Mouse (Mus musculus): Measurements from ENCODE around the gene Miip.
A peak's percentile ranks its signal among the peaks of the same experiment; 100 is the strongest.
"Not testable (repeated sequence)": the region's sequence is repeated elsewhere in the genome, so short reads cannot be mapped to it uniquely, and the experiment has no call there.

Miip gene

GRCm38 (mm10) chr4:147886158-147886557, 17.5 kb upstream of the Miip start:
- Histone ChIP-seq H3K36me3 (ENCODE audit: control insufficient read depth, insufficient read depth, low read length, poor library complexity, severe bottlenecking) (peaks cover 14% of the 10 kb centered on the region), H3K27me3 (ENCODE audit: control insufficient read depth, insufficient read depth, low read length, poor library complexity, severe bottlenecking) (no peaks in the 10 kb centered on the region)
- no peak for DNase-seq (ENCODE audit: low read depth, low spot score)

GRCm38 (mm10) chr4:147884138-147884537, 15.5 kb upstream of the Miip start:
- H3K27me3 ChIP-seq (ENCODE audit: control insufficient read depth, insufficient read depth, low read length, poor library complexity, severe bottlenecking), result no peaks in the 10 kb centered on the region
- peaks cover 16% of the 10 kb centered on the region for H3K36me3 ChIP-seq (ENCODE audit: control insufficient read depth, insufficient read depth, low read length, poor library complexity, severe bottlenecking)
- DNase-seq (ENCODE audit: low read depth, low spot score), result no peak

GRCm38 (mm10) chr4:147883041-147883440, 14.4 kb upstream of the Miip start:
- Histone ChIP-seq H3K36me3 (ENCODE audit: control insufficient read depth, insufficient read depth, low read length, poor library complexity, severe bottlenecking) (peaks cover 20% of the 10 kb centered on the region), H3K27me3 (ENCODE audit: control insufficient read depth, insufficient read depth, low read length, poor library complexity, severe bottlenecking) (no peaks in the 10 kb centered on the region)
- no peak for DNase-seq (ENCODE audit: low read depth, low spot score)

GRCm38 (mm10) chr4:147881792-147882191, 13.2 kb upstream of the Miip start:
- no peaks in the 10 kb centered on the region for H3K27me3 ChIP-seq (ENCODE audit: control insufficient read depth, insufficient read depth, low read length, poor library complexity, severe bottlenecking)
- H3K36me3 ChIP-seq (ENCODE audit: control insufficient read depth, insufficient read depth, low read length, poor library complexity, severe bottlenecking), result peaks cover 20% of the 10 kb centered on the region
- no peak for DNase-seq (ENCODE audit: low read depth, low spot score)

GRCm38 (mm10) chr4:147879865-147880264, 11.2 kb upstream of the Miip start:
- no peak for DNase-seq (ENCODE audit: low read depth, low spot score)
- Histone ChIP-seq H3K36me3 (ENCODE audit: control insufficient read depth, insufficient read depth, low read length, poor library complexity, severe bottlenecking) (peaks cover 16% of the 10 kb centered on the region), H3K27me3 (ENCODE audit: control insufficient read depth, insufficient read depth, low read length, poor library complexity, severe bottlenecking) (no peaks in the 10 kb centered on the region)

GRCm38 (mm10) chr4:147879456-147879855, 10.8 kb upstream of the Miip start:
- Histone ChIP-seq H3K36me3 (ENCODE audit: control insufficient read depth, insufficient read depth, low read length, poor library complexity, severe bottlenecking) (peaks cover 16% of the 10 kb centered on the region), H3K27me3 (ENCODE audit: control insufficient read depth, insufficient read depth, low read length, poor library complexity, severe bottlenecking) (no peaks in the 10 kb centered on the region)
- no peak for DNase-seq (ENCODE audit: low read depth, low spot score)

GRCm38 (mm10) chr4:147878537-147878936, 9.9 kb upstream of the Miip start:
- no peak for DNase-seq (ENCODE audit: low read depth, low spot score)
- peaks cover 16% of the 10 kb centered on the region for H3K36me3 ChIP-seq (ENCODE audit: control insufficient read depth, insufficient read depth, low read length, poor library complexity, severe bottlenecking)
- H3K27me3 ChIP-seq (ENCODE audit: control insufficient read depth, insufficient read depth, low read length, poor library complexity, severe bottlenecking), result no peaks in the 10 kb centered on the region

- H3K27me3 ChIP-seq (ENCODE audit: control insufficient read depth, insufficient read depth, low read length, poor library complexity, severe bottlenecking), result no peaks in the 10 kb centered on the region
- no peak for DNase-seq (ENCODE audit: low read depth, low spot score)
Measured at GRCm38 (mm10) chr4:147875852-147876575, 7.4 kb upstream of the Miip start.

GRCm38 (mm10) chr4:147869238-147869637, 622 bp upstream of the Miip start:
- no peaks in the 10 kb centered on the region; the same call in 1 of the 2 replicates for H3K36me3 ChIP-seq (ENCODE audit: control insufficient read depth, insufficient read depth, low read length, poor library complexity, severe bottlenecking)
- no peak for DNase-seq (ENCODE audit: low read depth, low spot score)
- H3K27me3 ChIP-seq (ENCODE audit: control insufficient read depth, insufficient read depth, low read length, poor library complexity, severe bottlenecking), result no peaks in the 10 kb centered on the region

More at GRCm38 (mm10) chr4:147875852-147876575, 7.4 kb upstream of the Miip start:
- H3K36me3 ChIP-seq (ENCODE audit: control insufficient read depth, insufficient read depth, low read length, poor library complexity, severe bottlenecking), result peaks cover 10% of the 10 kb centered on the region; the same call in 1 of the 2 replicates

- no peaks in the 10 kb centered on the region for H3K27me3 ChIP-seq (ENCODE audit: control insufficient read depth, insufficient read depth, low read length, poor library complexity, severe bottlenecking)
- DNase-seq (ENCODE audit: low read depth, low spot score), result peak; percentile 13
- H3K36me3 ChIP-seq (ENCODE audit: control insufficient read depth, insufficient read depth, low read length, poor library complexity, severe bottlenecking), result peaks cover 2% of the 10 kb centered on the region
Measured at GRCm38 (mm10) chr4:147867563-147868449, 810 bp downstream of the Miip start.

- not testable (repeated sequence) for H3K36me3 ChIP-seq (ENCODE audit: control insufficient read depth, insufficient read depth, low read length, poor library complexity, severe bottlenecking); DNase-seq (ENCODE audit: low read depth, low spot score); H3K27me3 ChIP-seq (ENCODE audit: control insufficient read depth, insufficient read depth, low read length, poor library complexity, severe bottlenecking)
Measured at GRCm38 (mm10) chr4:147866793-147867192, 1.8 kb downstream of the Miip start.

GRCm38 (mm10) chr4:147866056-147866455, 2.6 kb downstream of the Miip start:
- peaks cover 3% of the 10 kb centered on the region for H3K36me3 ChIP-seq (ENCODE audit: control insufficient read depth, insufficient read depth, low read length, poor library complexity, severe bottlenecking)

GRCm38 (mm10) chr4:147865651-147866050, 3.0 kb downstream of the Miip start:
- H3K27me3 ChIP-seq (ENCODE audit: control insufficient read depth, insufficient read depth, low read length, poor library complexity, severe bottlenecking), result no peaks in the 10 kb centered on the region
- DNase-seq (ENCODE audit: low read depth, low spot score), result no peak

More at GRCm38 (mm10) chr4:147866056-147866455, 2.6 kb downstream of the Miip start:
- no peaks in the 10 kb centered on the region for H3K27me3 ChIP-seq (ENCODE audit: control insufficient read depth, insufficient read depth, low read length, poor library complexity, severe bottlenecking)
- no peak for DNase-seq (ENCODE audit: low read depth, low spot score)

GRCm38 (mm10) chr4:147862051-147862450, 6.6 kb downstream of the Miip start:
- peaks cover 3% of the 10 kb centered on the region for H3K36me3 ChIP-seq (ENCODE audit: control insufficient read depth, insufficient read depth, low read length, poor library complexity, severe bottlenecking)
- no peaks in the 10 kb centered on the region for H3K27me3 ChIP-seq (ENCODE audit: control insufficient read depth, insufficient read depth, low read length, poor library complexity, severe bottlenecking)
- DNase-seq (ENCODE audit: low read depth, low spot score), result no peak

More at GRCm38 (mm10) chr4:147865651-147866050, 3.0 kb downstream of the Miip start:
- H3K36me3 ChIP-seq (ENCODE audit: control insufficient read depth, insufficient read depth, low read length, poor library complexity, severe bottlenecking), result peaks cover 3% of the 10 kb centered on the region

- DNase-seq (ENCODE audit: low read depth, low spot score), result no peak
- Histone ChIP-seq H3K36me3 (ENCODE audit: control insufficient read depth, insufficient read depth, low read length, poor library complexity, severe bottlenecking) (no peaks in the 10 kb centered on the region), H3K27me3 (ENCODE audit: control insufficient read depth, insufficient read depth, low read length, poor library complexity, severe bottlenecking) (no peaks in the 10 kb centered on the region)
Measured at GRCm38 (mm10) chr4:147850776-147851175, 17.8 kb downstream of the Miip start.
